In genomic region chr5:99953883-99954282, GRCm38 (mm10) we compare ENCODE assay signal across 18 mouse cellular contexts. TPM values are rescaled to one million over a fixed set of nuclear protein-coding genes. Genes with fewer than 3 reads are reported as not detected.
A peak's percentile ranks its signal among the peaks of the same experiment; 100 is the strongest.
DNase-seq lines count a peak whose midpoint lies in the region; ATAC-seq and TF ChIP-seq lines count a peak whose summit lies in the region.
"Had no signal": no experiment of that assay in that cellular context is flagged by ENCODE, and none has a peak within 500 bp of the region (broad histone marks: within the 10 kb centered on the region; RNA-seq: fewer than 3 reads in every experiment).

No protein-coding gene starts in this region.

- H3K4me1 ChIP-seq in cerebellum, adult 2 months (ENCODE audit: control insufficient read depth, insufficient read depth, low read length) = no peaks in the 10 kb centered on the region
- peaks cover 7% of the 10 kb centered on the region for H3K4me1 ChIP-seq in forebrain, embryonic 11.5 days (replicated peaks; ENCODE audit: control insufficient read depth, insufficient read depth, low read length)
- 0 out of 2 replicates have a peak, but pooled peaks cover 5% of the 10 kb centered on the region for H3K4me1 ChIP-seq in neural tube, embryonic 12.5 days
- H3K4me1 ChIP-seq: heart, embryonic 12.5 days had no signal

- no peak for DNase-seq in cerebellum, adult 2 months
- DNase-seq in cerebellum, postnatal 25 days = no peak
- DNase-seq in forebrain, embryonic 11.5 days (ENCODE audit: low spot score) = peak; percentile 69
- peak; percentile 37 for DNase-seq in mesoderm, embryonic 11.5 days (ENCODE audit: low read depth, low spot score)
- DNase-seq in left cerebral cortex, postnatal 25 days (ENCODE audit: low spot score in 2 of 2) = no peak
- DNase-seq in lung, adult 18-20 months = no peak
- no peak for DNase-seq in T-cell, adult 2 months (ENCODE audit: low spot score)
- DNase-seq: cerebellum, postnatal 36 days; heart, postnatal 4 days; kidney, postnatal 25 days; left cerebral cortex, postnatal 4 days; thymus, adult 2 months had no signal

- H3K27ac ChIP-seq in cerebellum, adult 2 months (ENCODE audit: insufficient read depth, low read length) = 0 out of 2 replicates have a peak overlapping the region, but pooled peaks have one; percentile 30
- peak overlapping the region; percentile 37 for H3K27ac ChIP-seq in forebrain, embryonic 11.5 days (ENCODE audit: low read depth, low read length)
- H3K27ac ChIP-seq in neural tube, embryonic 12.5 days = no peak overlapping the region

- no peaks in the 10 kb centered on the region; the same call in 1 of the 2 replicates for H3K36me3 ChIP-seq in forebrain, embryonic 11.5 days (ENCODE audit: control insufficient read depth, insufficient read depth, low read length)
- H3K36me3 ChIP-seq in neural tube, embryonic 12.5 days = peaks cover 23% of the 10 kb centered on the region

- TF ChIP-seq POLR2A in cerebellum, adult 2 months (IDR thresholded peaks at IDR 0.05; ENCODE audit: borderline replicate concordance, insufficient read depth, low read length) = no peak

- intact Hi-C loops in left cerebral cortex, postnatal 25 days (cut with DNase I) = no loop called here

- no peaks in the 10 kb centered on the region for H3K9me3 ChIP-seq in forebrain, embryonic 11.5 days (ENCODE audit: control insufficient read depth, low read length)
- no peaks in the 10 kb centered on the region for H3K9me3 ChIP-seq in neural tube, embryonic 12.5 days
- H3K9me3 ChIP-seq: heart, embryonic 12.5 days had no signal

- H3K27me3 ChIP-seq in cerebellum, adult 2 months (ENCODE audit: control insufficient read depth, insufficient read depth, low read length) = no peaks in the 10 kb centered on the region
- H3K27me3 ChIP-seq in forebrain, embryonic 11.5 days (ENCODE audit: control insufficient read depth, insufficient read depth, low read length) = no peaks in the 10 kb centered on the region
- no peaks in the 10 kb centered on the region for H3K27me3 ChIP-seq in neural tube, embryonic 12.5 days (replicated peaks)
- H3K27me3 ChIP-seq: heart, embryonic 12.5 days had no signal

- no peak overlapping the region for H3K4me3 ChIP-seq in cerebellum, adult 2 months (replicated peaks; ENCODE audit: insufficient read depth, low read depth, low read length)
- no peak overlapping the region for H3K4me3 ChIP-seq in forebrain, embryonic 11.5 days (ENCODE audit: low read depth, low read length)
- no peak overlapping the region for H3K4me3 ChIP-seq in neural tube, embryonic 12.5 days
- H3K4me3 ChIP-seq: heart, embryonic 12.5 days had no signal

- peak; percentile 81 for ATAC-seq in forebrain, embryonic 11.5 days (replicated peaks; ENCODE audit: low FRiP score)
- ATAC-seq in neural tube, embryonic 12.5 days (ENCODE audit: low FRiP score, low read depth) = 0 out of 2 replicates have a peak, but pooled peaks have one; percentile 37
- ATAC-seq: intestine, postnatal 0 days had no signal

- 37% methylated on average over 1 of the region's 1 CpGs for WGBS in cerebellum, adult 2 months
- 9% methylated on average over 1 of the region's 1 CpGs for WGBS in forebrain, embryonic 11.5 days
- WGBS in neural tube, embryonic 12.5 days = 19% methylated on average over 1 of the region's 1 CpGs

- TF ChIP-seq CTCF in cerebellum, adult 2 months (IDR thresholded peaks at IDR 0.05; ENCODE audit: borderline replicate concordance, insufficient read depth, low read depth, low read length) = no peak

- no peak overlapping the region for H3K4me2 ChIP-seq in forebrain, embryonic 11.5 days (ENCODE audit: low read depth, low read length, severe bottlenecking)
- no peak overlapping the region for H3K4me2 ChIP-seq in neural tube, embryonic 12.5 days (replicated peaks)
- H3K4me2 ChIP-seq: heart, embryonic 12.5 days; liver, embryonic 11.5 days had no signal

- H3K9ac ChIP-seq in forebrain, embryonic 11.5 days (ENCODE audit: low read length) = no peak overlapping the region
- H3K9ac ChIP-seq in neural tube, embryonic 12.5 days = no peak overlapping the region
- H3K9ac ChIP-seq: heart, embryonic 12.5 days had no signal

RNA-seq across cellular contexts. Expression of gene Hnrnpd, which starts 24.9 kb away (rescaled TPM):
- polyA plus RNA-seq in cerebellum, adult 2 months (2012; rRNA removed) = 114 and 127 TPM in 2 replicates
- 274 and 313 TPM in 2 replicates for polyA plus RNA-seq in forebrain, embryonic 11.5 days (2014; fragmentation: Nextera tagmentation; extraction: Ambion mirVana)
- 434 and 513 TPM in 2 replicates for polyA plus RNA-seq in neural tube, embryonic 12.5 days (2016; fragmentation: Nextera tagmentation; extraction: Ambion mirVana)
- 100 to 1,000 TPM; 182 to 185 TPM for total RNA-seq in left cerebral cortex, postnatal 25 days (2021)

RNA-seq across cellular contexts. Expression of gene 4930524J08Rik, which starts 25.0 kb away (rescaled TPM):
- 1.6 and 1.8 TPM in 2 replicates for polyA plus RNA-seq in cerebellum, adult 2 months (2012; rRNA removed)
- polyA plus RNA-seq in forebrain, embryonic 11.5 days (2014; fragmentation: Nextera tagmentation; extraction: Ambion mirVana) = 2.8 and 3.4 TPM in 2 replicates
- polyA plus RNA-seq in neural tube, embryonic 12.5 days (2016; fragmentation: Nextera tagmentation; extraction: Ambion mirVana) = 2.0 and 2.1 TPM in 2 replicates
- total RNA-seq in left cerebral cortex, postnatal 25 days (2021) = 1 to 10 TPM; 1.5 to 1.6 TPM

RNA-seq across cellular contexts. Expression of gene Vamp9, which starts 47.8 kb away (rescaled TPM):
- polyA plus RNA-seq in cerebellum, adult 2 months (2012; rRNA removed) = 0.84 TPM in 1 of 2 replicates, not detected in the other
- polyA plus RNA-seq in forebrain, embryonic 11.5 days (2014; fragmentation: Nextera tagmentation; extraction: Ambion mirVana) = 0.51 TPM in 1 of 2 replicates, not detected in the other
- polyA plus RNA-seq in neural tube, embryonic 12.5 days (2016; fragmentation: Nextera tagmentation; extraction: Ambion mirVana) = 0.46 and 0.56 TPM in 2 replicates
- under 1 TPM; 0.78 to 0.89 TPM for total RNA-seq in left cerebral cortex, postnatal 25 days (2021)
- total RNA-seq: left cerebral cortex, postnatal 4 days; megakaryocyte progenitor cell, adult 5-6 weeks had no signal
- polyA plus RNA-seq: heart, embryonic 12.5 days; intestine, postnatal 0 days; liver, embryonic 11.5 days; small intestine, adult 2 months; thymus, adult 2 months had no signal

Comparison
In these comparisons a context has a peak if more than half of its experiments do, and no peak if none do; other contexts are left out.
1. DNase-seq: peak in forebrain, embryonic 11.5 days (single experiment) and mesoderm, embryonic 11.5 days (single experiment); none in cerebellum, adult 2 months (0 of 2), cerebellum, postnatal 25 days (0 of 2), left cerebral cortex, postnatal 25 days (0 of 2), lung, adult 18-20 months (0 of 2) and T-cell, adult 2 months (single experiment).